Mouse (Mus musculus) liver, embryonic 14.5 days (tissue): Measurements from ENCODE around the gene Xylt1. TPM values are rescaled to one million over a fixed set of nuclear protein-coding genes. Genes with fewer than 3 reads are reported as not detected.

ENCODE experiments used
- ATAC-seq: fragments of 200-750 bp; cut with Nextera tagmentation; 2 replicates; pipeline ENCODE4 v1.8.0; 2017; ENCODE audit warnings: moderate number of reproducible peaks, mild to moderate bottlenecking, moderate library complexity; ENCODE audit not compliant: insufficient read depth
- DNase-seq, 3 experiments: peaks; one replicate each; pipeline ENCODE4 v3.0.0-alpha.2; 2012 to 2013; ENCODE audit warnings: low read depth in 3 of 3, low spot score in 3 of 3
- H3K27ac ChIP-seq: fragments of 300-500 bp; sonication (generic); 2 replicates; pipeline ENCODE4 v1.5.1; 2014; ENCODE audit warnings: moderate library complexity, mild to moderate bottlenecking, control low read depth, inconsistent platforms
- H3K27me3 ChIP-seq: fragments of 300-500 bp; sonication (generic); 2 replicates; pipeline ENCODE4 v1.6.1; 2014; ENCODE audit warnings: mild to moderate bottlenecking, low read length, moderate library complexity; ENCODE audit not compliant: control insufficient read depth, insufficient read depth
- H3K36me3 ChIP-seq: fragments of 300-500 bp; sonication (generic); replicated peaks from 2 replicates; pipeline ENCODE4 v1.6.1; 2014; ENCODE audit warnings: low read depth; ENCODE audit not compliant: control insufficient read depth, insufficient read depth
- H3K4me1 ChIP-seq, 2 experiments: fragments of 200-500 bp in 1 of 2; fragments of 300-500 bp in 1 of 2; sonication (generic) in 1 of 2; replicated peaks; 2 replicates each; pipeline ENCODE4 v1.6.1; 2012 to 2014; ENCODE audit warnings: antibody characterized with exemption in 1 of 2, inconsistent platforms in 1 of 2, low read length in 1 of 2; ENCODE audit not compliant: control insufficient read depth in 2 of 2, insufficient read depth in 2 of 2
- H3K4me2 ChIP-seq: fragments of 300-500 bp; sonication (generic); 2 replicates; pipeline ENCODE4 v1.6.1; 2014; ENCODE audit warnings: low read depth, mild to moderate bottlenecking, control low read depth, moderate library complexity
- H3K4me3 ChIP-seq, 2 experiments: fragments of 200-500 bp in 1 of 2; fragments of 300-500 bp in 1 of 2; sonication (generic) in 1 of 2; 2 replicates each; pipeline ENCODE4 v1.5.1; 2012 to 2014; ENCODE audit warnings: low read depth in 2 of 2, low read length in 2 of 2, mild to moderate bottlenecking in 2 of 2, control low read depth in 1 of 2, inconsistent platforms in 1 of 2, moderate library complexity in 1 of 2; ENCODE audit not compliant: insufficient read depth in 1 of 2
- H3K9ac ChIP-seq: fragments of 300-500 bp; sonication (generic); replicated peaks from 2 replicates; pipeline ENCODE4 v1.6.1; 2014; ENCODE audit warnings: mild to moderate bottlenecking, control low read depth, moderate library complexity
- H3K9me3 ChIP-seq: fragments of 300-500 bp; sonication (generic); 2 replicates; pipeline ENCODE4 v1.6.1; 2016; ENCODE audit warnings: low read length, mixed read lengths; ENCODE audit not compliant: control insufficient read depth
- CTCF ChIP-seq: IDR thresholded peaks from 2 replicates; pipeline ENCODE4 v1.5.1; 2016; ENCODE audit warnings: antibody characterized with exemption, low read depth, control low read depth
- EP300 ChIP-seq: IDR thresholded peaks from 2 replicates; pipeline ENCODE4 v1.6.1; 2016; ENCODE audit warnings: antibody characterized with exemption, low read depth
- WGBS: fragments of 180-500 bp; shearing (Covaris S2); extraction: QIAGEN DNeasy Blood & Tissue Kit; methylation state at CpG from one replicate; pipeline ENCODE4 v1.1.7; 2014; ENCODE audit not compliant: insufficient replicate concordance; 5-methylcytosine and 5-hydroxymethylcytosine counted together
- polyA plus RNA-seq, 2 experiments: library from polyadenylated mRNA; depleted of rRNA in 1 of 2; stranded (reverse) in 1 of 2; unstranded in 1 of 2; fragments of >200 nt; fragmentation: Nextera tagmentation in 1 of 2; extraction: Ambion mirVana in 1 of 2; gene quantifications; 2 replicates each; pipeline versions ENCODE4 v1.2.1 to v1.2.3; 2012 to 2014

Xylt1 gene
- polyA plus RNA-seq, 2 experiments = 0.27 to 0.40 TPM

GRCm38 (mm10) chr7:117409268-117409988, 28.6 kb downstream of the Xylt1 start:
- ATAC-seq (peak; percentile 52; the same call in 1 of the 2 replicates), DNase-seq (no peak)
- Histone ChIP-seq H3K36me3 (no peaks in the 10 kb centered on the region), H3K27me3 (no peaks in the 10 kb centered on the region), H3K27ac (no peak overlapping the region), H3K4me3 (no peak overlapping the region), H3K9me3 (no peaks in the 10 kb centered on the region), H3K9ac (no peak overlapping the region), H3K4me1 (peaks cover 0 to 20% of the 10 kb centered on the region in 2 experiments; a peak in 2 of 4 replicates), H3K4me2 (no peak overlapping the region)
- WGBS = 23% methylated on average over 8 of the region's 8 CpGs
- TF ChIP-seq EP300 = 0 out of 2 replicates have a peak, but pooled peaks have one; percentile 15
- no peak for TF ChIP-seq CTCF

- WGBS = 77% methylated on average over 2 of the region's 2 CpGs
- ATAC-seq (no peak), DNase-seq (no peak)
- Histone ChIP-seq H3K27ac (no peak overlapping the region), H3K9me3 (no peaks in the 10 kb centered on the region), H3K4me2 (no peak overlapping the region), H3K4me3 (no peak overlapping the region), H3K27me3 (no peaks in the 10 kb centered on the region), H3K4me1 (peaks cover 0 to 13% of the 10 kb centered on the region in 2 experiments; a peak in 2 of 4 replicates), H3K36me3 (no peaks in the 10 kb centered on the region), H3K9ac (no peak overlapping the region)
- TF ChIP-seq EP300 = no peak
These were observed 31.1 kb downstream of the Xylt1 start for GRCm38 (mm10) chr7:117411874-117412273.

GRCm38 (mm10) chr7:117412405-117412804, 31.6 kb downstream of the Xylt1 start:
- WGBS = 70% methylated on average over 5 of the region's 5 CpGs
- DNase-seq (no peak), ATAC-seq (no peak)
- no peak overlapping the region for H3K4me3 ChIP-seq
- H3K27me3 ChIP-seq = no peaks in the 10 kb centered on the region
- H3K27ac ChIP-seq = no peak overlapping the region
- TF ChIP-seq EP300 (no peak), CTCF (no peak)
- no peaks in the 10 kb centered on the region for H3K36me3 ChIP-seq
- no peak overlapping the region for H3K4me2 ChIP-seq
- peaks cover 0 to 13% of the 10 kb centered on the region in 2 experiments; a peak in 2 of 4 replicates for H3K4me1 ChIP-seq
- no peak overlapping the region for H3K9ac ChIP-seq
- H3K9me3 ChIP-seq = no peaks in the 10 kb centered on the region

- H3K27ac ChIP-seq = no peak overlapping the region
- no peaks in the 10 kb centered on the region for H3K36me3 ChIP-seq
- H3K27me3 ChIP-seq = no peaks in the 10 kb centered on the region
- H3K4me1 ChIP-seq = peaks cover 0 to 4% of the 10 kb centered on the region in 2 experiments; a peak in 2 of 4 replicates
- no peak for ATAC-seq
- H3K9ac ChIP-seq = no peak overlapping the region
- TF ChIP-seq CTCF (no peak), EP300 (no peak)
- no peak overlapping the region for H3K4me3 ChIP-seq
- H3K4me2 ChIP-seq = no peak overlapping the region
- DNase-seq = no peak
- WGBS = 33% methylated on average over 12 of the region's 12 CpGs
- no peaks in the 10 kb centered on the region for H3K9me3 ChIP-seq
These were observed 33.7 kb downstream of the Xylt1 start for GRCm38 (mm10) chr7:117414341-117415008.

GRCm38 (mm10) chr7:117415009-117415363, 34.2 kb downstream of the Xylt1 start:
- no peaks in the 10 kb centered on the region for H3K27me3 ChIP-seq
- H3K36me3 ChIP-seq = no peaks in the 10 kb centered on the region
- DNase-seq (no peak), ATAC-seq (no peak)
- H3K9me3 ChIP-seq = no peaks in the 10 kb centered on the region
- no peak overlapping the region for H3K4me2 ChIP-seq
- no peak overlapping the region for H3K9ac ChIP-seq
- H3K27ac ChIP-seq = no peak overlapping the region
- TF ChIP-seq CTCF (no peak), EP300 (no peak)
- 77% methylated on average over 8 of the region's 8 CpGs for WGBS
- no peak overlapping the region for H3K4me3 ChIP-seq
- H3K4me1 ChIP-seq = no peaks in the 10 kb centered on the region
